Mouse (Mus musculus): Measurements from ENCODE around the gene Emc6. TPM values are rescaled to one million over a fixed set of nuclear protein-coding genes. Genes with fewer than 3 reads are reported as not detected.

Emc6 gene
- polyA plus RNA-seq, 1 experiment, result 33.1 TPM

DNA sequence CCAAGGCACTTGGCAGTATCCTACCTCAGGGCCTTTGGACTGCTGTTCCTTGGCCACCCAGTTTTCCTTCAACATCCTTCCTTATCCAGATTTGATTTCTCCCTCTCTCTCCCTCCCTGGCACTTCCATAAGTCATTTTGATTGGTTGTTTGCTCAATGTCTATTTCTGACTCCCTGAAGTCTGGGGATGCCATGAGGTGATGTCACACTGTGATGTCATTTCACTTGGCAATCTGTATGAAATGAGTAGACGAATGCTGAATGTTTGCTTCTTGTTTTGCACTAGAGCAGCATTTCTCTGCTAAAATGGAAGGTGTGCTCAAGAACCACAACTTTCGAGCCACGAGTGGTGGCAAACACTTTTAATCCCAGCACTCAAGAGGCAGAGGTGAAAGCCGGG lies 15.2 kb downstream of the Emc6 start:
- peaks cover 9% of the 10 kb centered on the region for H3K4me1 ChIP-seq (ENCODE audit: control insufficient read depth, insufficient read depth, low read length)
- H3K36me3 ChIP-seq (ENCODE audit: control insufficient read depth, insufficient read depth, low read length), result no peaks in the 10 kb centered on the region
- no peak overlapping the region for H3K4me3 ChIP-seq (ENCODE audit: control insufficient read depth, low read depth, low read length)
- no peak overlapping the region for H3K27ac ChIP-seq (ENCODE audit: control insufficient read depth, insufficient read depth, low read depth, low read length)
- no peak for TF ChIP-seq POLR2A (IDR thresholded peaks at IDR 0.05; ENCODE audit: control insufficient read depth, low read depth, low read length)
- TF ChIP-seq CTCF (IDR thresholded peaks at IDR 0.05; ENCODE audit: control insufficient read depth, insufficient read depth, insufficient replicate concordance, low read depth, low read length), result no peak
- H3K27me3 ChIP-seq (ENCODE audit: control insufficient read depth, insufficient read depth, low read length), result no peaks in the 10 kb centered on the region

DNA sequence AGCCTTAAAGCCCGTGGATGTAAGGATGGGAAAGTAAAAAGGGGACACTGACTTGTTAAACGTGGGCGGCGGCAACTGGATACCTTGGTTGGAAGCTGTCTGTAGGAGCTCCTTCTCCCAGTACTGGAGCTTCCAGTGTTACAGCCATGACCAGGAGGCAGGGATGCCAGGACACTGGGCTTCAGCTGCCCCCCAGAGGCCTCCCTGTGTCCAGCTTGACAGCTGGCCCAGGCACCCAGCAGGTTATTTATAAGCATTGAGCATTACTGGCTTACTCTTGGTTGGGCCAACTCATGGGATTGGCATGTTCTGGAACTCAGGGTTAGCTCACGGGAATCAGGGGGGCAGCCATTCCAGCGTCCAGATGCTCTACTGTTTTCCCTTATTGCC lies 16.0 kb downstream of the Emc6 start:
- H3K27ac ChIP-seq (ENCODE audit: control insufficient read depth, insufficient read depth, low read depth, low read length), result no peak overlapping the region
- H3K4me3 ChIP-seq (ENCODE audit: control insufficient read depth, low read depth, low read length), result no peak overlapping the region
- TF ChIP-seq POLR2A (IDR thresholded peaks at IDR 0.05; ENCODE audit: control insufficient read depth, low read depth, low read length), result no peak
- TF ChIP-seq CTCF (IDR thresholded peaks at IDR 0.05; ENCODE audit: control insufficient read depth, insufficient read depth, insufficient replicate concordance, low read depth, low read length), result no peak
- no peaks in the 10 kb centered on the region for H3K36me3 ChIP-seq (ENCODE audit: control insufficient read depth, insufficient read depth, low read length)
- H3K27me3 ChIP-seq (ENCODE audit: control insufficient read depth, insufficient read depth, low read length), result no peaks in the 10 kb centered on the region
- peaks cover 9% of the 10 kb centered on the region for H3K4me1 ChIP-seq (ENCODE audit: control insufficient read depth, insufficient read depth, low read length)

GRCm38 (mm10) chr11:73159957-73160810 lies 16.7 kb downstream of the Emc6 start, which contains the start of gene P2rx5:
Gene P2rx5, plus strand, starts transcription at chr11:73160421.
- no peak within 1 kb of the TSS for H3K27ac ChIP-seq (ENCODE audit: control insufficient read depth, insufficient read depth, low read depth, low read length)

GRCm38 (mm10) chr11:73155071-73155470 lies 21.8 kb downstream of the Emc6 start:
- no peak overlapping the region for H3K27ac ChIP-seq (ENCODE audit: control insufficient read depth, insufficient read depth, low read depth, low read length)
- H3K27me3 ChIP-seq (ENCODE audit: control insufficient read depth, insufficient read depth, low read length), result no peaks in the 10 kb centered on the region
- no peaks in the 10 kb centered on the region for H3K36me3 ChIP-seq (ENCODE audit: control insufficient read depth, insufficient read depth, low read length)
- no peak overlapping the region for H3K4me3 ChIP-seq (ENCODE audit: control insufficient read depth, low read depth, low read length)
- peaks cover 2% of the 10 kb centered on the region for H3K4me1 ChIP-seq (ENCODE audit: control insufficient read depth, insufficient read depth, low read length)
- no peak for TF ChIP-seq CTCF (IDR thresholded peaks at IDR 0.05; ENCODE audit: control insufficient read depth, insufficient read depth, insufficient replicate concordance, low read depth, low read length)
- TF ChIP-seq POLR2A (IDR thresholded peaks at IDR 0.05; ENCODE audit: control insufficient read depth, low read depth, low read length), result no peak

More at GRCm38 (mm10) chr11:73159957-73160810, 16.7 kb downstream of the Emc6 start, which contains the start of gene P2rx5:
- no peaks in the 10 kb centered on the region for H3K27me3 ChIP-seq (ENCODE audit: control insufficient read depth, insufficient read depth, low read length)
- peak within 1 kb of the TSS; percentile 62 for H3K4me3 ChIP-seq (ENCODE audit: control insufficient read depth, low read depth, low read length)
- peaks cover 9% of the 10 kb centered on the region for H3K4me1 ChIP-seq (ENCODE audit: control insufficient read depth, insufficient read depth, low read length)
- TF ChIP-seq POLR2A (IDR thresholded peaks at IDR 0.05; ENCODE audit: control insufficient read depth, low read depth, low read length) (no peak), CTCF (IDR thresholded peaks at IDR 0.05; ENCODE audit: control insufficient read depth, insufficient read depth, insufficient replicate concordance, low read depth, low read length) (no peak)
- H3K36me3 ChIP-seq (ENCODE audit: control insufficient read depth, insufficient read depth, low read length), result no peaks in the 10 kb centered on the region

GRCm38 (mm10) chr11:73148209-73148608 lies 28.6 kb downstream of the Emc6 start:
- no peaks in the 10 kb centered on the region for H3K27me3 ChIP-seq (ENCODE audit: control insufficient read depth, insufficient read depth, low read length)
- H3K36me3 ChIP-seq (ENCODE audit: control insufficient read depth, insufficient read depth, low read length), result no peaks in the 10 kb centered on the region
- TF ChIP-seq CTCF (IDR thresholded peaks at IDR 0.05; ENCODE audit: control insufficient read depth, insufficient read depth, insufficient replicate concordance, low read depth, low read length) (no peak), POLR2A (IDR thresholded peaks at IDR 0.05; ENCODE audit: control insufficient read depth, low read depth, low read length) (no peak)
- H3K4me1 ChIP-seq (ENCODE audit: control insufficient read depth, insufficient read depth, low read length), result no peaks in the 10 kb centered on the region
- no peak overlapping the region for H3K27ac ChIP-seq (ENCODE audit: control insufficient read depth, insufficient read depth, low read depth, low read length)
- no peak overlapping the region for H3K4me3 ChIP-seq (ENCODE audit: control insufficient read depth, low read depth, low read length)

GRCm38 (mm10) chr11:73146975-73147365 lies 29.9 kb downstream of the Emc6 start:
- no peaks in the 10 kb centered on the region for H3K36me3 ChIP-seq (ENCODE audit: control insufficient read depth, insufficient read depth, low read length)
- TF ChIP-seq POLR2A (IDR thresholded peaks at IDR 0.05; ENCODE audit: control insufficient read depth, low read depth, low read length) (no peak), CTCF (IDR thresholded peaks at IDR 0.05; ENCODE audit: control insufficient read depth, insufficient read depth, insufficient replicate concordance, low read depth, low read length) (no peak)
- H3K27me3 ChIP-seq (ENCODE audit: control insufficient read depth, insufficient read depth, low read length), result no peaks in the 10 kb centered on the region
- H3K27ac ChIP-seq (ENCODE audit: control insufficient read depth, insufficient read depth, low read depth, low read length), result no peak overlapping the region
- H3K4me3 ChIP-seq (ENCODE audit: control insufficient read depth, low read depth, low read length), result no peak overlapping the region
- no peaks in the 10 kb centered on the region for H3K4me1 ChIP-seq (ENCODE audit: control insufficient read depth, insufficient read depth, low read length)

DNA sequence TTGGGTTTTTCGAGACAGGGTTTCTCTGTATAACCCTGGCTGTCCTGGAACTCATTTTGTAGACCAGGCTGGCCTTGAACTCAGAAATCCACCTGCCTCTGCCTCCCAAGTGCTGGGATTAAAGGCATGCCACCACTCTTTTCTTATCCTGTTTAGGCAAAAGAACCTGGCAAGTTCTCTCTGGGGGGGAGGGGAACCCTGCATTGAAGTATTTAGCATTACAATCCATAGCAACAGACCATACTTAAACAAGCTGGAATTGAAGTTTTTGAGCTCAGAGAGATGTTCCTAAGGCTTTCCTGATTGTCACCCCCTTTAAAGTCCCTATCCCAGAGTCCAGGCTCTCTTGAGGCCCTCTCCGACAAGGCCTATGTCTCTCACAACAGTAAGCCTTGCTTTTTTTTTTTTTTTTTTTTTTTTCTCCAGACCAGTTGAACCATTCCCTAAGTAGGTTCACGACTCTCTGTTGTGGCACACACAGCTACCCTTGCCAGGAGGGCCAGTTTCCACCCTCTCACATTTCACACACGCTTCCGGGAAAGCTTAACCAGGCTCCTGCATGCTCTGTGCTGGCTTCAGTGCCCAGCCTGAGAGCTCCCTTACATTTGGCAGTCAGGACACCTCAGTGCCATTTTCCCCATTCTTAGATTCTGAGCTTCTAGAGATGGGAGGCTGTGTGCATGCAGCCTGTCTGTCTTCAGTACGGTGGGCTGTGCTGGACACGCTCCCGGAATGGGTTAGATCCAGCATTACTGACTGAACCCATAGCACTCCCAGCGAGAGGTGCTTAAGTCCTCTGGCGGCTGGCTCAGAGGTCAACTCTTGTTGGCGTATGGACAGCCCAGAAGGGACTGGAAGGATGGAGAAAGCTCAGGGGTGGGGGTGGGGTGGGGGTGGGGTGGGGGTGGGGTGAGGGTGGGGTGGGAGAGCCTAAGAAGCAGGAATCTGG lies 30.5 kb downstream of the Emc6 start:
- no peak overlapping the region for H3K27ac ChIP-seq (ENCODE audit: control insufficient read depth, insufficient read depth, low read depth, low read length)
- H3K36me3 ChIP-seq (ENCODE audit: control insufficient read depth, insufficient read depth, low read length), result no peaks in the 10 kb centered on the region
- H3K27me3 ChIP-seq (ENCODE audit: control insufficient read depth, insufficient read depth, low read length), result no peaks in the 10 kb centered on the region
- TF ChIP-seq POLR2A (IDR thresholded peaks at IDR 0.05; ENCODE audit: control insufficient read depth, low read depth, low read length) (no peak), CTCF (IDR thresholded peaks at IDR 0.05; ENCODE audit: control insufficient read depth, insufficient read depth, insufficient replicate concordance, low read depth, low read length) (no peak)
- no peaks in the 10 kb centered on the region for H3K4me1 ChIP-seq (ENCODE audit: control insufficient read depth, insufficient read depth, low read length)
- H3K4me3 ChIP-seq (ENCODE audit: control insufficient read depth, low read depth, low read length), result no peak overlapping the region
